Comparison of ENCODE assay signal across 18 mouse cellular contexts in the genomic region with DNA sequence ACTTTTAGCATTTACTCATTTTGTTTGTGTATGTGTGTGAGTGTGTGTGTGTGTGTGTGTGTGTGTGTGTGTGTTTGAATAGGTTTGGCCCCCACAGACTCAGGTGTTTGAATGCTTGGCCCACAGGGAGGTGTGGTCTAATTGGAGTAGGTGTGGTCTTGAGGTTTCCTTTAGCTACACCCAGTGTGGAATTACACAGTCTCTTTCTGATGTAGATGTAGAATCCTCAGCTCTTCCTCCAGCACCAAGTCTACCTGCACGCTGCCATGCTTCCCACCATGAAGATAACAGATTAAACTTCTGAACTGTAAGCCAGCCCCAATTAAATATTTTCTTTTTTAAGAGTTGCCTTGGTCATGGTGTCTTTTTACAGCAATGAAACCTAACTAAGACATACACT.
DNase-seq lines count a peak whose midpoint lies in the region; TF ChIP-seq lines count a peak whose summit lies in the region.
"Had no signal": no experiment of that assay in that cellular context is flagged by ENCODE, and none has a peak within 500 bp of the region (broad histone marks: within the 10 kb centered on the region; RNA-seq: fewer than 3 reads in every experiment).

No protein-coding gene starts in this region.

- peak overlapping the region; percentile 74; the same call in 1 of the 2 replicates for H3K9ac ChIP-seq in ES-E14 (ENCODE audit: insufficient read depth, low read depth, low read length, poor library complexity, severe bottlenecking)
- H3K9ac ChIP-seq: forebrain, embryonic 12.5 days; hindbrain, embryonic 12.5 days; limb, embryonic 15.5 days had no signal

- no peak for DNase-seq in cerebellum, adult 2 months
- no peak for DNase-seq in cerebellum, adult 11-12 months
- DNase-seq in A20 (ENCODE audit: low read depth, low spot score) (peak; percentile 75), ES-E14 (ENCODE audit: low read depth, low spot score) (peak; percentile 89)
- no peak for DNase-seq in embryo, embryonic 10 days (ENCODE audit: low spot score)
- DNase-seq in adrenal gland, postnatal 4 days (ENCODE audit: low spot score in 2 of 2) = no peak
- DNase-seq in left cerebral cortex, adult 18-20 months (ENCODE audit: low spot score in 2 of 2) = no peak
- DNase-seq: adrenal gland, postnatal 25 days; gastrocnemius, postnatal 10 days; heart, postnatal 14 days; kidney, adult 2 months; kidney, postnatal 10 days; midbrain, embryonic 14.5 days; right cerebral cortex, postnatal 14 days had no signal

- H3K4me3 ChIP-seq in cerebellum, adult 2 months (replicated peaks; ENCODE audit: insufficient read depth, low read depth, low read length) = no peak overlapping the region
- peak overlapping the region; percentile 51 to 64 for H3K4me3 ChIP-seq in ES-E14 (ENCODE audit: insufficient read depth in 1 of 2, low read depth in 1 of 2, low read length in 2 of 2, poor library complexity in 1 of 2, severe bottlenecking in 1 of 2)
- no peak overlapping the region for H3K4me3 ChIP-seq in bone marrow macrophage, adult 2 months (ENCODE audit: insufficient read depth, low read length)
- H3K4me3 ChIP-seq: forebrain, embryonic 12.5 days; hindbrain, embryonic 12.5 days; limb, embryonic 15.5 days had no signal

- peaks cover 14% of the 10 kb centered on the region for H3K36me3 ChIP-seq in ES-E14 (ENCODE audit: control insufficient read depth, insufficient read depth, low read length, poor library complexity, severe bottlenecking)

- WGBS in cerebellum, adult 2 months = 63% methylated on average over 1 of the region's 1 CpGs

- in situ Hi-C loops in ES-E14 (cut with MboI; ENCODE audit: low sequenced_read_pairs in 2 of 2, unreplicated experiment in 2 of 2) = no loop called here

- peaks cover 48% of the 10 kb centered on the region for H3K4me1 ChIP-seq in cerebellum, adult 2 months (ENCODE audit: control insufficient read depth, insufficient read depth, low read length)
- H3K4me1 ChIP-seq in ES-E14 (ENCODE audit: control insufficient read depth in 2 of 2, insufficient read depth in 2 of 2, low read length in 2 of 2, poor library complexity in 1 of 2) = peaks cover 6 to 21% of the 10 kb centered on the region in 2 experiments
- H3K4me1 ChIP-seq in bone marrow macrophage, adult 2 months (ENCODE audit: control insufficient read depth, insufficient read depth, low read length) = peaks cover 44% of the 10 kb centered on the region
- H3K4me1 ChIP-seq: forebrain, embryonic 12.5 days; hindbrain, embryonic 12.5 days; limb, embryonic 15.5 days had no signal

- no peaks in the 10 kb centered on the region for H3K27me3 ChIP-seq in cerebellum, adult 2 months (ENCODE audit: control insufficient read depth, insufficient read depth, low read length)
- H3K27me3 ChIP-seq: forebrain, embryonic 12.5 days; hindbrain, embryonic 12.5 days; limb, embryonic 15.5 days had no signal

- H3K27ac ChIP-seq in cerebellum, adult 2 months (ENCODE audit: insufficient read depth, low read length) = peak overlapping the region; percentile 91
- H3K27ac ChIP-seq in ES-E14 (ENCODE audit: insufficient read depth, low read depth, low read length, poor library complexity, severe bottlenecking) = peak overlapping the region; percentile 68; the same call in 1 of the 2 replicates
- H3K27ac ChIP-seq in bone marrow macrophage, adult 2 months (ENCODE audit: insufficient read depth, low read depth, low read length) = peak overlapping the region; percentile 97
- H3K27ac ChIP-seq: forebrain, embryonic 12.5 days; hindbrain, embryonic 12.5 days; limb, embryonic 15.5 days had no signal

- no peaks in the 10 kb centered on the region for H3K9me3 ChIP-seq in ES-E14 (ENCODE audit: control insufficient read depth, insufficient read depth, low read depth, low read length)
- H3K9me3 ChIP-seq: forebrain, embryonic 12.5 days; hindbrain, embryonic 12.5 days; limb, embryonic 15.5 days had no signal

- TF ChIP-seq POLR2A in cerebellum, adult 2 months (IDR thresholded peaks at IDR 0.05; ENCODE audit: borderline replicate concordance, insufficient read depth, low read length) = no peak
- TF ChIP-seq POLR2A in bone marrow macrophage, adult 2 months (IDR thresholded peaks at IDR 0.05; ENCODE audit: borderline replicate concordance, low read depth, low read length) = no peak

- no peak for TF ChIP-seq CTCF in cerebellum, adult 2 months (IDR thresholded peaks at IDR 0.05; ENCODE audit: borderline replicate concordance, insufficient read depth, low read depth, low read length)
- TF ChIP-seq CTCF in bone marrow macrophage, adult 2 months (IDR thresholded peaks at IDR 0.05; ENCODE audit: low read depth, low read length) = no peak

TF ChIP-seq in ES-E14, 5 proteins besides CTCF, POLR2A, EP300 and RAD21:
- TF ChIP-seq ZNF384 (IDR thresholded peaks at IDR 0.05; ENCODE audit: low read depth, low read length) (0 out of 2 replicates have a peak, but pooled peaks have one; percentile 3), ZC3H11A (IDR thresholded peaks at IDR 0.05; ENCODE audit: borderline replicate concordance, low read depth, low read length) (no peak)

Comparison
In these comparisons a context has a peak if more than half of its experiments do, and no peak if none do; other contexts are left out.
1. DNase-seq: peak in A20 (single experiment) and ES-E14 (single experiment); none in cerebellum, adult 2 months (0 of 2), cerebellum, adult 11-12 months (single experiment), embryo, embryonic 10 days (single experiment), adrenal gland, postnatal 4 days (0 of 2) and left cerebral cortex, adult 18-20 months (0 of 2).
2. H3K4me3 ChIP-seq: peak in ES-E14 (2 of 2); none in cerebellum, adult 2 months (single experiment) and bone marrow macrophage, adult 2 months (single experiment).
3. Peak in every context shown above with its lines, with median percentiles within 50 percentile points of each other: H3K27ac ChIP-seq.